Mouse (Mus musculus) thymus, adult 2 months (tissue): Measurements from ENCODE around the gene Catsper4. TPM values are rescaled to one million over a fixed set of nuclear protein-coding genes. Genes with fewer than 3 reads are reported as not detected.
A peak's percentile ranks its signal among the peaks of the same experiment; 100 is the strongest.

Experiments used
- DNase-seq: peaks from one replicate; pipeline ENCODE4 v3.0.0; 2021
- H3K27ac ChIP-seq: fragments of 200-500 bp; 2 replicates; pipeline ENCODE4 v1.5.1; 2012; ENCODE audit warnings: low read length, control low read depth; ENCODE audit not compliant: control insufficient read depth, insufficient read depth
- H3K27me3 ChIP-seq: fragments of 200-500 bp; 2 replicates; pipeline ENCODE4 v1.6.1; 2012; ENCODE audit warnings: mild to moderate bottlenecking, low read length, moderate library complexity, mixed read lengths; ENCODE audit not compliant: control insufficient read depth, insufficient read depth
- H3K36me3 ChIP-seq: fragments of 200-500 bp; 2 replicates; pipeline ENCODE4 v1.6.1; 2012; ENCODE audit warnings: mild to moderate bottlenecking, low read length, moderate library complexity; ENCODE audit not compliant: control insufficient read depth, insufficient read depth
- H3K4me1 ChIP-seq: fragments of 200-500 bp; replicated peaks from 2 replicates; pipeline ENCODE4 v1.6.1; 2012; ENCODE audit warnings: low read length; ENCODE audit not compliant: control insufficient read depth, insufficient read depth
- H3K4me3 ChIP-seq: fragments of 200-500 bp; 2 replicates; pipeline ENCODE4 v1.5.1; 2012; ENCODE audit warnings: mild to moderate bottlenecking, low read length, control low read depth, moderate library complexity; ENCODE audit not compliant: control insufficient read depth, insufficient read depth
- CTCF ChIP-seq: fragments of 200-500 bp; IDR thresholded peaks from 2 replicates; pipeline ENCODE4 v1.5.1; 2012; ENCODE audit warnings: mild to moderate bottlenecking, control low read depth, low read length, moderate library complexity, borderline replicate concordance; ENCODE audit not compliant: control insufficient read depth, poor library complexity, insufficient read depth; ENCODE audit errors: extremely low read depth
- POLR2A ChIP-seq: fragments of 200-500 bp; IDR thresholded peaks from 2 replicates; pipeline ENCODE4 v1.6.1; 2012; ENCODE audit warnings: mild to moderate bottlenecking, low read length, control low read depth, moderate library complexity; ENCODE audit not compliant: control insufficient read depth, poor library complexity, insufficient read depth; ENCODE audit errors: extremely low read depth
- WGBS: fragments of 180-500 bp; shearing (Covaris S2); methylation state at CpG from one replicate; pipeline ENCODE4 v1.1.7; 2018; 5-methylcytosine and 5-hydroxymethylcytosine counted together
- polyA plus RNA-seq: library from polyadenylated mRNA; depleted of rRNA; stranded (reverse); fragments of >200 nt; gene quantifications from 2 replicates; pipeline ENCODE4 v1.2.3, GENCODE M21; 2012; rRNA removed

Catsper4 gene
- polyA plus RNA-seq, 1 experiment: 0.16 TPM

DNA sequence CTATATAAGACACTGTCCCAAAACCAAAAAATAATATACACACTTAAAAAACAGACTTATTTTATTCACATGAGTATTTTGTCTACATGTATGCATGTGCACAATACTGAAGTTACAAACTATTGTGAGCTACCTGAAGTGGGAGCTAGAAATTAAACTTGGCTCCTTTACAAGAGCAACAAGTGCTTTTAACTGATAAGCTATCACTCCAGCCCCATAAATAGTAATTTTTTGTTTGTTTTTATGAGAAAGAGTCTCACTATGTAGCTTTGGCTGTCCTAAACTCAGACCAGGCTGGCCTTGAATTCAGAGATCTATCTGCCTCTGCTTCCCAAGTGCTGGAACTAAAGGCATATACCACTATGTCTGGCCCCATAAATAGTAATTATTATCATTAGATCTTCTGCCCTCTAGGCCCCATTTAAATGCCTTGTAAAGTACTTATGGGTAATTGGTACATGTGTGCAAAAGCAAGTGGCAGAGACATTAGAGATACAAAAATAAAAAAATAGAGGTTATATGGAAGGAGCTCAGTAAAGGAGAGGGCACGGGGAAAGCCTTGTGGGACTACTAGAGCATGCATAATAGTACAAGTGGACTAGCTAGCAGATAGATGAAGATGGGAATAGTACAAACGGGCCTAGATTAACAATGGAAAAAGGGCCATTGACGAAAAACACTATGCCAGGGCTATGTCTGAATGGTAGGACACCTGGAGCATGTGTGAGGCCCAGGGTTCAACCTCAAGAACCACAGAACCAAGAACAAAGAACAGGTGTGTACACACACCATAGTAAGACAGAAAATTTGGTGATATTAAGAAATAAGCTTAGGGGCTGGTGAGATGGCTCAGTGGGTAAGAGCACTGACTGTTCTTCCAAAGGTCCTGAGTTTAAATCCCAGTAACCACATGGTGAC is 61.4 kb downstream of the Catsper4 start:
- no peak overlapping the region for H3K4me3 ChIP-seq
- H3K36me3 ChIP-seq: peaks cover 10% of the 10 kb centered on the region
- no peak overlapping the region; the same call in 1 of the 2 replicates for H3K27ac ChIP-seq
- no peaks in the 10 kb centered on the region for H3K27me3 ChIP-seq
- H3K4me1 ChIP-seq: peaks cover 10% of the 10 kb centered on the region
- 15% methylated on average over 3 of the region's 3 CpGs for WGBS
- peak; percentile 67 for DNase-seq
- TF ChIP-seq CTCF: no peak
- no peak for TF ChIP-seq POLR2A

DNA sequence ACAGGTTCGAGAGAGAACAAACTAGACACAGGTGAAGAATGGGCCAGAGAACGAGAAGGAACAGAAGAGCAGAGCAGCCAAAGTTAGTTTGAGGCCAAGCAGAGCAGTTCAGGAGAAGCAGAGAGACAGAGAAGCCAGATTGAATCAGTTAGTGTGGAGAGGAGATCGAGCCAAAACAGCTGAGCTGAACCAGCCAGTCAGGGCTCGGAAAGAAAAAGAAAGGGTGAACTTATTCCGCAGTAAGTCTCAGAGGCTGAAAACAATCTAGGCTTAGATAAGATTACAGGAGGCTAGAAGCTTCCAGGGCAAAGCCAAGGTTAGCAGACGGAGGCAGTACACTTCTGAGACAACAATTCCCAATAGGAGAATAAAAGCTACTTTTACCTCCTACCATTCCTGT is 62.2 kb downstream of the Catsper4 start:
- no peaks in the 10 kb centered on the region for H3K27me3 ChIP-seq
- peaks cover 8% of the 10 kb centered on the region for H3K4me1 ChIP-seq
- no peak for DNase-seq
- no peak overlapping the region for H3K4me3 ChIP-seq
- peak overlapping the region; percentile 46 for H3K27ac ChIP-seq
- peaks cover 10% of the 10 kb centered on the region for H3K36me3 ChIP-seq
- TF ChIP-seq CTCF (no peak), POLR2A (no peak)
- 34% methylated on average over 6 of the region's 6 CpGs for WGBS

GRCm38 (mm10) chr4:134164591-134164990 is 62.6 kb downstream of the Catsper4 start:
- no peak overlapping the region for H3K4me3 ChIP-seq
- no peak for TF ChIP-seq POLR2A
- TF ChIP-seq CTCF: no peak
- WGBS: 58% methylated on average over 6 of the region's 6 CpGs

More at GRCm38 (mm10) chr4:134164591-134164990, 62.6 kb downstream of the Catsper4 start:
- Histone ChIP-seq H3K27ac (peak overlapping the region; percentile 46), H3K36me3 (peaks cover 10% of the 10 kb centered on the region), H3K4me1 (peaks cover 8% of the 10 kb centered on the region), H3K27me3 (no peaks in the 10 kb centered on the region)
- no peak for DNase-seq

Other genes with a start within 250 kb of the Catsper4 start
- 32.1 and 33.2 TPM in 2 replicates for gene Dhdds, start 226.5 kb downstream of the Catsper4 start, polyA plus RNA-seq
- 0.03 TPM in 2 replicates for gene Lin28a, start 208.5 kb downstream of the Catsper4 start, polyA plus RNA-seq
- 4.9 and 5.3 TPM in 2 replicates for gene Zfp683, start 173.5 kb downstream of the Catsper4 start, polyA plus RNA-seq
- 4.4 and 5.7 TPM in 2 replicates for gene Crybg2, start 166.6 kb downstream of the Catsper4 start, polyA plus RNA-seq
- gene Cd52, start 132.3 kb downstream of the Catsper4 start, polyA plus RNA-seq: 355 and 480 TPM in 2 replicates
- 91.3 and 120 TPM in 2 replicates for gene Ubxn11, start 124.8 kb downstream of the Catsper4 start, polyA plus RNA-seq
- 1,368 and 1,549 TPM in 2 replicates for gene Sh3bgrl3, start 98.6 kb downstream of the Catsper4 start, polyA plus RNA-seq
- 127 and 145 TPM in 2 replicates for gene Cep85, start 40.3 kb downstream of the Catsper4 start, polyA plus RNA-seq
- 0.17 and 0.36 TPM in 2 replicates for gene Gm7534, start 24.4 kb downstream of the Catsper4 start, polyA plus RNA-seq
- 3.6 and 4.3 TPM in 2 replicates for gene Cnksr1, start 11.0 kb upstream of the Catsper4 start, polyA plus RNA-seq
- gene E130218I03Rik, start 16.3 kb upstream of the Catsper4 start, polyA plus RNA-seq: not detected in 2 replicates
- gene Zfp593, start 18.2 kb upstream of the Catsper4 start, polyA plus RNA-seq: 14.8 and 15.1 TPM in 2 replicates
- gene Gm30191, start 19.6 kb upstream of the Catsper4 start, polyA plus RNA-seq: not detected in 2 replicates
- 5.2 and 6.6 TPM in 2 replicates for gene Grrp1, start 26.7 kb upstream of the Catsper4 start, polyA plus RNA-seq
- gene Pdik1l, start 60.5 kb upstream of the Catsper4 start, polyA plus RNA-seq: 13.3 and 14.4 TPM in 2 replicates
- gene Trim63, start 87.7 kb upstream of the Catsper4 start, polyA plus RNA-seq: 0.43 and 5.9 TPM in 2 replicates
- 1.1 and 2.0 TPM in 2 replicates for gene Slc30a2, start 115.8 kb upstream of the Catsper4 start, polyA plus RNA-seq
- 8.9 and 10.3 TPM in 2 replicates for gene Extl1, start 156.5 kb upstream of the Catsper4 start, polyA plus RNA-seq
- 12.2 and 12.3 TPM in 2 replicates for gene Pafah2, start 168.9 kb upstream of the Catsper4 start, polyA plus RNA-seq
- gene Stmn1, start 240.9 kb upstream of the Catsper4 start, polyA plus RNA-seq: 134 and 274 TPM in 2 replicates